ENCODE assay signal across 26 mouse cellular contexts in the genomic region with DNA sequence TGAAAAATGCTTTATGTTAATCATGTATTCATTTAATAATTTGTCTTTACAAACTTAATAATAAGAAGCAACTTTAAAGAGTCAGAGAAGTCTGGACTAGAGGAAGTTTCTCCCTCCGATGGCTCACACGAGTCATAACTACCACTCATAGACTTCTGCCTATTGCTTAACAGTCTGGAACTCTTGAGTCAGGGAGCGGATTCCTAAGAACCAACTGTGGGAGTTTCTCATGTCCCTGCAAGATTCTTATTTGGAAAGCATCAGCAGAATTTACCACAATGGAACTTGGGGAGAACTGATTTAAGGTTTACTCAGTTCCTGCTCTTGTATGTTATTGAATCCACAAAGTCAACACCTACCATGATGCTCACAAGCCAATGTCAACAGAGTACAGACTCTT. TPM values are rescaled to one million over a fixed set of nuclear protein-coding genes. Genes with fewer than 3 reads are reported as not detected.
DNase-seq lines count a peak whose midpoint lies in the region; ATAC-seq and TF ChIP-seq lines count a peak whose summit lies in the region.
"Had no signal": no experiment of that assay in that cellular context is flagged by ENCODE, and none has a peak within 500 bp of the region (broad histone marks: within the 10 kb centered on the region; RNA-seq: fewer than 3 reads in every experiment).

No protein-coding gene starts in this region.

- no peak for ATAC-seq in lung, postnatal 0 days
- ATAC-seq in Patski = peak; percentile 31
- ATAC-seq in midbrain, embryonic 11.5 days (ENCODE audit: low FRiP score) = no peak
- ATAC-seq: CD4-positive, CD25-positive, alpha-beta regulatory T cell, adult 4 months; forebrain, embryonic 14.5 days; intestine, embryonic 16.5 days had no signal

- no peaks in the 10 kb centered on the region for H3K27me3 ChIP-seq in lung, postnatal 0 days (replicated peaks; ENCODE audit: insufficient read depth, low read length)
- peaks cover 11% of the 10 kb centered on the region for H3K27me3 ChIP-seq in Patski
- H3K27me3 ChIP-seq in hindbrain, embryonic 10.5 days (ENCODE audit: insufficient read depth, poor library complexity, severe bottlenecking) = no peaks in the 10 kb centered on the region
- H3K27me3 ChIP-seq in midbrain, embryonic 11.5 days (ENCODE audit: control insufficient read depth, insufficient read depth, low read length) = no peaks in the 10 kb centered on the region
- H3K27me3 ChIP-seq: embryonic facial prominence, embryonic 13.5 days; heart, embryonic 15.5 days; hindbrain, embryonic 15.5 days had no signal

- CTCF ChIA-PET in Patski (lab: Charles Lee) = no interaction called here

- H3K27ac ChIP-seq in lung, postnatal 0 days (ENCODE audit: low read length) = no peak overlapping the region
- no peak overlapping the region for H3K27ac ChIP-seq in hindbrain, embryonic 10.5 days
- H3K27ac ChIP-seq in midbrain, embryonic 11.5 days (ENCODE audit: low read depth, low read length) = no peak overlapping the region
- H3K27ac ChIP-seq: embryonic facial prominence, embryonic 13.5 days; forebrain, embryonic 10.5 days; gastrocnemius, adult 2 months; heart, adult 2 months; heart, embryonic 15.5 days; hindbrain, embryonic 15.5 days had no signal

- TF ChIP-seq EP300 in lung, postnatal 0 days (IDR thresholded peaks at IDR 0.05) = no peak

- peak; percentile 41 for DNase-seq in lung, postnatal 0 days (ENCODE audit: low spot score)
- no peak for DNase-seq in lung, postnatal 4 days
- peak; percentile 13 for DNase-seq in Patski (ENCODE audit: low read depth, low spot score)
- DNase-seq in fibroblast of lung, adult 2 months (ENCODE audit: low read depth) = peak; percentile 92
- DNase-seq in left cerebral cortex, postnatal 25 days (ENCODE audit: low spot score in 2 of 2) = no peak
- DNase-seq in hindbrain, embryonic 10.5 days (ENCODE audit: low spot score) = no peak
- DNase-seq in urinary bladder, postnatal 4 days (ENCODE audit: low spot score in 2 of 2) = no peak
- DNase-seq in midbrain, embryonic 11.5 days (ENCODE audit: low spot score, missing footprints) = no peak
- DNase-seq: adrenal gland, adult 8-10 months; adrenal gland, postnatal 36 days; cerebellum, adult 11 months; cerebellum, adult 8-10 months; cerebellum, postnatal 25 days; gastrocnemius, adult 2 months; gastrocnemius, postnatal 25 days; heart, adult 2 months; heart, postnatal 14 days had no signal

- POLR2A ChIA-PET in Patski (lab: Charles Lee) = no interaction called here

- no peaks in the 10 kb centered on the region for H3K36me3 ChIP-seq in lung, postnatal 0 days (ENCODE audit: insufficient read depth, low read length)
- H3K36me3 ChIP-seq in hindbrain, embryonic 10.5 days = no peaks in the 10 kb centered on the region
- no peaks in the 10 kb centered on the region for H3K36me3 ChIP-seq in midbrain, embryonic 11.5 days (ENCODE audit: control insufficient read depth, insufficient read depth, low read length)
- H3K36me3 ChIP-seq: embryonic facial prominence, embryonic 13.5 days; forebrain, embryonic 10.5 days; G1E; heart, embryonic 15.5 days; hindbrain, embryonic 15.5 days had no signal

- H3K4me2 ChIP-seq in lung, postnatal 0 days (replicated peaks; ENCODE audit: low read depth, low read length) = no peak overlapping the region
- no peak overlapping the region for H3K4me2 ChIP-seq in midbrain, embryonic 11.5 days
- H3K4me2 ChIP-seq: embryonic facial prominence, embryonic 13.5 days; heart, embryonic 11.5 days; heart, embryonic 15.5 days; hindbrain, embryonic 15.5 days had no signal

- H3K4me1 ChIP-seq in lung, postnatal 0 days (ENCODE audit: insufficient read depth, low read depth, low read length) = no peaks in the 10 kb centered on the region
- H3K4me1 ChIP-seq in hindbrain, embryonic 10.5 days (replicated peaks) = no peaks in the 10 kb centered on the region
- no peaks in the 10 kb centered on the region for H3K4me1 ChIP-seq in midbrain, embryonic 11.5 days (ENCODE audit: control insufficient read depth, insufficient read depth, low read length)
- H3K4me1 ChIP-seq: embryonic facial prominence, embryonic 13.5 days; forebrain, embryonic 10.5 days; heart, embryonic 15.5 days; hindbrain, embryonic 15.5 days had no signal

- WGBS in lung, postnatal 0 days = 65% methylated on average over 3 of the region's 3 CpGs
- WGBS in hindbrain, embryonic 10.5 days = 95% methylated on average over 3 of the region's 3 CpGs
- WGBS in midbrain, embryonic 11.5 days = 97% methylated on average over 3 of the region's 3 CpGs

- TF ChIP-seq CTCF in lung, postnatal 0 days (IDR thresholded peaks at IDR 0.05) = no peak
- no peak for TF ChIP-seq CTCF in Patski (IDR thresholded peaks at IDR 0.05)

- no peak overlapping the region for H3K9ac ChIP-seq in lung, postnatal 0 days (replicated peaks; ENCODE audit: low read depth)
- no peak overlapping the region for H3K9ac ChIP-seq in midbrain, embryonic 11.5 days (ENCODE audit: low read length)
- H3K9ac ChIP-seq: embryonic facial prominence, embryonic 13.5 days; heart, embryonic 15.5 days; hindbrain, embryonic 15.5 days had no signal

- in situ Hi-C loops in Patski (cut with MboI; ENCODE audit: low pct_unique_long_range_greater_than_20kb) = no loop called here

- H3K9me3 ChIP-seq in lung, postnatal 0 days (ENCODE audit: low read length) = no peaks in the 10 kb centered on the region
- H3K9me3 ChIP-seq in hindbrain, embryonic 10.5 days = no peaks in the 10 kb centered on the region
- H3K9me3 ChIP-seq in midbrain, embryonic 11.5 days (ENCODE audit: control insufficient read depth, low read length) = no peaks in the 10 kb centered on the region
- H3K9me3 ChIP-seq: embryonic facial prominence, embryonic 13.5 days; forebrain, embryonic 10.5 days; G1E; heart, embryonic 15.5 days; hindbrain, embryonic 15.5 days had no signal

- intact Hi-C loops in left cerebral cortex, postnatal 25 days (cut with DNase I) = no loop called here

- H3K4me3 ChIP-seq in lung, postnatal 0 days (ENCODE audit: low read depth, low read length) = no peak overlapping the region
- no peak overlapping the region for H3K4me3 ChIP-seq in hindbrain, embryonic 10.5 days
- no peak overlapping the region for H3K4me3 ChIP-seq in midbrain, embryonic 11.5 days (ENCODE audit: low read depth, low read length)
- H3K4me3 ChIP-seq: embryonic facial prominence, embryonic 13.5 days; forebrain, embryonic 10.5 days; gastrocnemius, adult 2 months; heart, adult 2 months; heart, embryonic 15.5 days; hindbrain, embryonic 15.5 days had no signal

RNA-seq across cellular contexts. Expression of a gene that starts 31.0 kb away (rescaled TPM):
- 8.4 and 8.7 TPM in 2 replicates for polyA plus RNA-seq in lung, postnatal 0 days (2015; fragmentation: Nextera tagmentation; extraction: Ambion mirVana)
- polyA plus RNA-seq in Patski (2021) = 7.4 TPM
- 10 to 100 TPM; 18.7 to 20.6 TPM for total RNA-seq in left cerebral cortex, postnatal 25 days (2021)
- polyA plus RNA-seq in hindbrain, embryonic 10.5 days (2016; fragmentation: Nextera tagmentation; extraction: Ambion mirVana) = 34.8 and 42.6 TPM in 2 replicates
- 38.6 and 46.5 TPM in 2 replicates for polyA plus RNA-seq in midbrain, embryonic 11.5 days (2014; fragmentation: Nextera tagmentation; extraction: Ambion mirVana)

Comparison
In these comparisons a context has a peak if more than half of its experiments do, and no peak if none do; other contexts are left out.
1. DNase-seq: peak in lung, postnatal 0 days (single experiment), Patski (single experiment) and fibroblast of lung, adult 2 months (single experiment); none in lung, postnatal 4 days (0 of 2), left cerebral cortex, postnatal 25 days (0 of 2), hindbrain, embryonic 10.5 days (single experiment), urinary bladder, postnatal 4 days (0 of 2) and midbrain, embryonic 11.5 days (single experiment).